Mouse (Mus musculus) ES-E14 (cell line): ENCODE results near the gene Lin37.

ENCODE experiments used
- CHD2 ChIP-seq: IDR thresholded peaks from 2 replicates; pipeline ENCODE4 v1.6.1; 2014; ENCODE audit warnings: mild to moderate bottlenecking, low read depth, low read length, inconsistent platforms
- HCFC1 ChIP-seq: IDR thresholded peaks from 2 replicates; pipeline ENCODE4 v1.6.1; 2012; ENCODE audit warnings: low read length, inconsistent platforms, borderline replicate concordance; ENCODE audit not compliant: insufficient read depth
- MAFK ChIP-seq: IDR thresholded peaks from 2 replicates; pipeline ENCODE4 v1.6.1; 2014; ENCODE audit warnings: mild to moderate bottlenecking, low read depth, low read length, inconsistent platforms; ENCODE audit not compliant: insufficient read depth
- ZC3H11A ChIP-seq: IDR thresholded peaks from 2 replicates; pipeline ENCODE4 v1.6.1; 2012; ENCODE audit warnings: low read depth, mild to moderate bottlenecking, inconsistent platforms, low read length, borderline replicate concordance
- ZNF384 ChIP-seq: IDR thresholded peaks from 2 replicates; pipeline ENCODE4 v1.6.1; 2012; ENCODE audit warnings: low read depth, low read length, inconsistent platforms

- TF ChIP-seq MAFK (no peak), ZC3H11A (no peak), CHD2 (no peak), HCFC1 (no peak), ZNF384 (no peak)
Observed at GRCm38 (mm10) chr7:30604424-30604823, 44.8 kb upstream of the Lin37 start.
